Mouse (Mus musculus) myocyte (in vitro differentiated cells): ENCODE data around the gene Fcnb.

Source experiments
- E2F4 ChIP-seq: IDR thresholded peaks from one replicate; pipeline ENCODE4 v1.6.1; 2011; ENCODE audit warnings: mild to moderate bottlenecking, control low read depth, moderate library complexity; ENCODE audit not compliant: insufficient read depth
- MAX ChIP-seq: IDR thresholded peaks from one replicate; pipeline ENCODE4 v1.6.1; 2011; ENCODE audit warnings: low read depth, mild to moderate bottlenecking, control low read depth
- MYOD1 ChIP-seq, 3 experiments: IDR thresholded peaks; one replicate each; pipeline ENCODE4 v1.6.1; 2011; ENCODE audit warnings: control low read depth in 2 of 3, low read depth in 2 of 3, mild to moderate bottlenecking in 2 of 3, moderate library complexity in 1 of 3; ENCODE audit not compliant: insufficient read length in 2 of 3, control insufficient read depth in 1 of 3
- MYOG ChIP-seq, 3 experiments: IDR thresholded peaks; one replicate each; pipeline ENCODE4 v1.6.1; 2011; ENCODE audit warnings: control low read depth in 2 of 3, low read depth in 2 of 3, mild to moderate bottlenecking in 2 of 3; ENCODE audit not compliant: insufficient read length in 2 of 3, control insufficient read depth in 1 of 3, insufficient read depth in 1 of 3
- POLR2A ChIP-seq: IDR thresholded peaks from one replicate; pipeline ENCODE4 v1.6.1; 2011; ENCODE audit warnings: low read depth, mild to moderate bottlenecking, control low read depth, moderate library complexity; ENCODE audit not compliant: insufficient read length
- POLR2AphosphoS2 ChIP-seq: IDR thresholded peaks from one replicate; pipeline ENCODE4 v1.6.1; 2011; ENCODE audit warnings: low read depth, control low read depth; ENCODE audit not compliant: insufficient read length
- TCF12 ChIP-seq: IDR thresholded peaks from one replicate; pipeline ENCODE4 v1.6.1; 2011; ENCODE audit warnings: mild to moderate bottlenecking, control low read depth; ENCODE audit not compliant: poor library complexity, insufficient read depth, severe bottlenecking

GRCm38 (mm10) chr2:28117490-28118308, 33.0 kb upstream of the Fcnb start:
- TF ChIP-seq POLR2A: no peak
- TF ChIP-seq MYOG (IDR thresholded peaks at IDR 0.05; ENCODE audit: control insufficient read depth in 1 of 3, insufficient read depth in 1 of 3, insufficient read length in 2 of 3, low read depth in 2 of 3): no peak
- no peak for TF ChIP-seq MAX
- TF ChIP-seq MYOD1 (IDR thresholded peaks at IDR 0.05; ENCODE audit: control insufficient read depth in 1 of 3, insufficient read length in 2 of 3, low read depth in 2 of 3): no peak
- TF ChIP-seq E2F4: no peak
- no peak for TF ChIP-seq POLR2AphosphoS2
- TF ChIP-seq TCF12: no peak
